Mouse (Mus musculus) retina, postnatal 7 days (tissue): ENCODE measurements around the gene Defb45.

ENCODE experiments used
- DNase-seq: peaks from one replicate; pipeline ENCODE4 v3.0.0-alpha.2; 2012; ENCODE audit warnings: low read depth, low spot score

Gene Defb45

GRCm38 (mm10) chr2:152599299-152599698 lies at the start of gene Defb45:
TSS of gene Defb45 (minus strand) at chr2:152599399.
- DNase-seq, result no peak

- no peak for DNase-seq
These were observed 40.4 kb upstream of the Defb45 start for GRCm38 (mm10) chr2:152639406-152640113.

- DNase-seq, result no peak
These were observed 39.7 kb upstream of the Defb45 start for GRCm38 (mm10) chr2:152638865-152639264.

GRCm38 (mm10) chr2:152637381-152637780 lies 38.2 kb upstream of the Defb45 start:
- no peak for DNase-seq

- no peak for DNase-seq
These were observed 37.8 kb upstream of the Defb45 start for GRCm38 (mm10) chr2:152637006-152637322.

GRCm38 (mm10) chr2:152636246-152637005 lies 37.2 kb upstream of the Defb45 start:
- no peak for DNase-seq

GRCm38 (mm10) chr2:152634311-152634710 lies 35.1 kb upstream of the Defb45 start:
- no peak for DNase-seq

- no peak for DNase-seq
These were observed 34.1 kb upstream of the Defb45 start for GRCm38 (mm10) chr2:152633334-152633733.

- no peak for DNase-seq
These were observed 30.7 kb upstream of the Defb45 start for GRCm38 (mm10) chr2:152629904-152630303.

GRCm38 (mm10) chr2:152629239-152629638 lies 30.0 kb upstream of the Defb45 start:
- DNase-seq, result no peak

GRCm38 (mm10) chr2:152628066-152628465 lies 28.9 kb upstream of the Defb45 start:
- no peak for DNase-seq

- DNase-seq, result no peak
These were observed 27.8 kb upstream of the Defb45 start, which contains the start of gene Rem1 for GRCm38 (mm10) chr2:152626774-152627591. TSS of gene Rem1 (plus strand) at chr2:152626951.

- no peak for DNase-seq
These were observed 26.1 kb upstream of the Defb45 start for GRCm38 (mm10) chr2:152625256-152625655.

- DNase-seq, result no peak
These were observed 25.4 kb upstream of the Defb45 start for GRCm38 (mm10) chr2:152624566-152624965.

- DNase-seq, result no peak
These were observed 23.8 kb upstream of the Defb45 start, which contains the start of gene Defb25 for GRCm38 (mm10) chr2:152622953-152623352. TSS of gene Defb25 (minus strand) at chr2:152623053.

GRCm38 (mm10) chr2:152622151-152622550 lies 23.0 kb upstream of the Defb45 start:
- no peak for DNase-seq

GRCm38 (mm10) chr2:152620367-152621134 lies 21.4 kb upstream of the Defb45 start:
- DNase-seq, result no peak

GRCm38 (mm10) chr2:152617374-152617773 lies 18.2 kb upstream of the Defb45 start:
- no peak for DNase-seq

- no peak for DNase-seq
These were observed 17.3 kb upstream of the Defb45 start for GRCm38 (mm10) chr2:152616470-152616869.

GRCm38 (mm10) chr2:152615563-152615962 lies 16.4 kb upstream of the Defb45 start:
- DNase-seq, result peak; percentile 57

- DNase-seq, result no peak
These were observed 13.0 kb upstream of the Defb45 start for GRCm38 (mm10) chr2:152612193-152612592.
